Mouse (Mus musculus) kidney, adult 2 months (tissue): ENCODE data around the gene Celf3.

Source experiments
- CTCF ChIP-seq: fragments of 200-500 bp; conservative IDR thresholded peaks from 2 replicates; pipeline ENCODE4 v1.5.1; 2011; ENCODE audit warnings: low read depth, mild to moderate bottlenecking, control low read depth, low read length, moderate library complexity, mixed read lengths; ENCODE audit not compliant: insufficient read depth, insufficient read length
- POLR2A ChIP-seq: fragments of 200-500 bp; IDR thresholded peaks from one replicate; pipeline ENCODE4 v1.6.1; 2011; ENCODE audit warnings: low read depth, low read length, control low read depth

DNA sequence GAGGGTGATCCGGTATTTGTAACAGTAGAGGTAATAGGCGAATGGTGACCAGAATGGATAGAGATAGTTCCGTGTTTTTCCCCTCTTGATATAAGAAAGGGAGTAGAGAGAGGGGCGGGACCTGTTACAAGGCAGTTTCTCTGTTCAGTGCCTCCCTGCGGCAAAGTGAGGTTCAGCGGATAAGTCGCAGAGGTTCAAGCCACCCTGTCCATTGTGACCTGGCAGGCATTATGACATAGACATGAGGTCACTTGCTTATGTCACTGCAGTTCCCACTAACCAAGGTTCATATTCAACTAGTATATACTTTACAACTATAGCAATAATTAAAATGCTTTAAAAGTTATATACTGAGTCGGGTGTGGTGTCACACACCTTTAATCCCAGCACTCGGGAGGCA is 41.7 kb upstream of the Celf3 start:
- no peak for TF ChIP-seq POLR2A
- TF ChIP-seq CTCF: no peak
